Mouse (Mus musculus) neural tube, embryonic 10.5 days (tissue): Measurements from ENCODE around the gene Epha2.
A peak's percentile ranks its signal among the peaks of the same experiment; 100 is the strongest.

Experiments used
- DNase-seq: peaks from one replicate; pipeline ENCODE4 v3.0.0-alpha.2; 2017; ENCODE audit warnings: low spot score; ENCODE audit errors: extremely low spot score

The Epha2 gene

GRCm38 (mm10) chr4:141329968-141330367 lies 28.9 kb downstream of the Epha2 start:
- no peak for DNase-seq

GRCm38 (mm10) chr4:141331446-141331845 lies 30.4 kb downstream of the Epha2 start:
- DNase-seq, result no peak

- DNase-seq, result no peak
Observed at GRCm38 (mm10) chr4:141332258-141332657, 31.2 kb downstream of the Epha2 start.

GRCm38 (mm10) chr4:141334695-141335094 lies 33.7 kb downstream of the Epha2 start:
- peak; percentile 31 for DNase-seq

GRCm38 (mm10) chr4:141335263-141335796 lies 34.3 kb downstream of the Epha2 start:
- DNase-seq, result peak; percentile 66

- no peak for DNase-seq
Observed at GRCm38 (mm10) chr4:141336196-141336595, 35.2 kb downstream of the Epha2 start.

- DNase-seq, result peak; percentile 52
Observed at GRCm38 (mm10) chr4:141337986-141338385, 36.9 kb downstream of the Epha2 start.

- DNase-seq, result peak; percentile 30
Observed at GRCm38 (mm10) chr4:141338853-141339252, 37.8 kb downstream of the Epha2 start.

- no peak for DNase-seq
Observed at GRCm38 (mm10) chr4:141341477-141341876, 40.4 kb downstream of the Epha2 start.

- DNase-seq, result no peak
Observed at GRCm38 (mm10) chr4:141343515-141343914, 42.5 kb downstream of the Epha2 start.

- DNase-seq, result no peak
Observed at GRCm38 (mm10) chr4:141345219-141345618, 44.2 kb downstream of the Epha2 start.

GRCm38 (mm10) chr4:141347365-141347797 lies 46.3 kb downstream of the Epha2 start:
- no peak for DNase-seq

GRCm38 (mm10) chr4:141348616-141349015 lies 47.6 kb downstream of the Epha2 start:
- DNase-seq, result no peak

GRCm38 (mm10) chr4:141350015-141350414 lies 49.0 kb downstream of the Epha2 start:
- DNase-seq, result no peak

GRCm38 (mm10) chr4:141351972-141352371 lies 50.9 kb downstream of the Epha2 start:
- DNase-seq, result no peak

- no peak for DNase-seq
Observed at GRCm38 (mm10) chr4:141352986-141353385, 51.9 kb downstream of the Epha2 start.

- no peak for DNase-seq
Observed at GRCm38 (mm10) chr4:141353868-141354267, 52.8 kb downstream of the Epha2 start.

GRCm38 (mm10) chr4:141357811-141358210 lies 56.8 kb downstream of the Epha2 start:
- no peak for DNase-seq

- no peak for DNase-seq
Observed at GRCm38 (mm10) chr4:141359222-141359621, 58.2 kb downstream of the Epha2 start.

GRCm38 (mm10) chr4:141360846-141361245 lies 59.8 kb downstream of the Epha2 start:
- peak; percentile 64 for DNase-seq

- peak; percentile 92 for DNase-seq
Observed at GRCm38 (mm10) chr4:141362937-141363548, 62.0 kb downstream of the Epha2 start.

- no peak for DNase-seq
Observed at GRCm38 (mm10) chr4:141365126-141365525, 64.1 kb downstream of the Epha2 start.

- no peak for DNase-seq
Observed at GRCm38 (mm10) chr4:141365876-141366275, 64.8 kb downstream of the Epha2 start.
